Mouse (Mus musculus) C2C12 (cell line): Measurements from ENCODE around the gene Fgfr1op2. TPM values are rescaled to one million over a fixed set of nuclear protein-coding genes. Genes with fewer than 3 reads are reported as not detected.
A peak's percentile ranks its signal among the peaks of the same experiment; 100 is the strongest.

Experiments used
- H3K27me3 ChIP-seq: one replicate; pipeline ENCODE4 v1.6.1; 2011; ENCODE audit not compliant: control insufficient read depth, insufficient read depth, insufficient read length
- H3K36me3 ChIP-seq: one replicate; pipeline ENCODE4 v1.6.1; 2011; ENCODE audit not compliant: control insufficient read depth, insufficient read depth
- H3K4me3 ChIP-seq: one replicate; pipeline ENCODE4 v1.5.1; 2011; ENCODE audit warnings: mild to moderate bottlenecking, control low read depth; ENCODE audit not compliant: poor library complexity, insufficient read depth, severe bottlenecking
- H3K79me2 ChIP-seq: one replicate; pipeline ENCODE4 v1.6.1; 2011; ENCODE audit not compliant: control insufficient read depth, insufficient read depth
- H3K79me3 ChIP-seq: one replicate; pipeline ENCODE4 v1.6.1; 2011; ENCODE audit warnings: low read depth, control low read depth
- H3ac ChIP-seq: one replicate; pipeline ENCODE3; 2011; ENCODE audit warnings: low read depth; ENCODE audit not compliant: control insufficient read depth, insufficient read length
- CEBPB ChIP-seq: IDR thresholded peaks from one replicate; pipeline ENCODE4 v1.6.1; 2011; ENCODE audit warnings: low read depth, mild to moderate bottlenecking, control low read depth, moderate library complexity
- CTCF ChIP-seq: IDR thresholded peaks from one replicate; pipeline ENCODE4 v1.5.1; 2011; ENCODE audit not compliant: control insufficient read depth, insufficient read depth, insufficient read length
- FOSL1 ChIP-seq: IDR thresholded peaks from one replicate; pipeline ENCODE4 v1.8.0; 2011; ENCODE audit warnings: mild to moderate bottlenecking, low read length; ENCODE audit not compliant: poor library complexity, insufficient read depth, severe bottlenecking
- MAX ChIP-seq: IDR thresholded peaks from one replicate; pipeline ENCODE4 v1.6.1; 2011; ENCODE audit warnings: mild to moderate bottlenecking, control low read depth
- MYOD1 ChIP-seq: IDR thresholded peaks from one replicate; pipeline ENCODE4 v1.6.1; 2011; ENCODE audit warnings: low read depth; ENCODE audit not compliant: control insufficient read depth, insufficient read length
- MYOG ChIP-seq: IDR thresholded peaks from one replicate; pipeline ENCODE4 v1.6.1; 2011; ENCODE audit not compliant: control insufficient read depth, insufficient read length; ENCODE audit errors: extremely low read depth
- USF1 ChIP-seq: IDR thresholded peaks from one replicate; pipeline ENCODE4 v1.6.1; 2011; ENCODE audit warnings: low read depth, mild to moderate bottlenecking, control low read depth, moderate library complexity
- polyA plus RNA-seq: library from polyadenylated mRNA; unstranded; fragments of >200 nt; fragmentation: generic; extraction: Trizol; gene quantifications from one replicate; pipeline ENCODE4 v1.2.1, GENCODE M21; 2012; ENCODE audit warnings: missing spikeins

Fgfr1op2 gene
- polyA plus RNA-seq, 1 experiment: 42.4 TPM

DNA sequence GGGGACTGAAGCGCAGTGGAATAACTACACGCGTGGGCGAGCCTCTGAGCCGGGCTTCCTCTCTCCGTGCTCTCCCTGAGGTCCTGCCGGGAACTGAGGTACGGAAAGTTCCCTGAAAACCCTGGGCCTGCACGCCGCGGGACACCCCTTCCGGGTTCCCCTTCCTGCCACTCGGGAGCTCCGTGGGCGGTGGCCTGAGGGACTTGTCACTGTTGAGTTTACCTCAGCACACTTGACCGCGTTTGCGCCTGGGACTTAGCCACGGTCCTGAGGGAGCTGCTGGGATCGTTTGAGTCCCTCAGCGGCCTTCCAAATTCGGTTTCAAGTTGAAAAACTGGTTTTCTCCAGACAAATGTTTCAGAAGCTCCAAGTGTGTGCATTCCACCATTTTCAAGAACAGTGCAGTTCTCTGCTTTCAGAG is 1.1 kb downstream of the Fgfr1op2 start:
- Histone ChIP-seq H3K79me3 (peaks cover 86% of the 10 kb centered on the region), H3K79me2 (peaks cover 97% of the 10 kb centered on the region), H3K4me3 (peak overlapping the region; percentile 99), H3ac (peak overlapping the region; percentile 85), H3K27me3 (no peaks in the 10 kb centered on the region), H3K36me3 (peaks cover 6% of the 10 kb centered on the region)
- TF ChIP-seq CTCF (no peak), USF1 (no peak), MYOD1 (no peak), MAX (no peak), CEBPB (no peak), FOSL1 (no peak), MYOG (no peak)

GRCm38 (mm10) chr6:146578586-146578985 is 1.6 kb downstream of the Fgfr1op2 start:
- peak overlapping the region; percentile 99 for H3K4me3 ChIP-seq
- peaks cover 89% of the 10 kb centered on the region for H3K79me3 ChIP-seq
- H3K36me3 ChIP-seq: peaks cover 5% of the 10 kb centered on the region
- H3ac ChIP-seq: peak overlapping the region; percentile 85
- TF ChIP-seq USF1 (no peak), MYOG (no peak), MYOD1 (no peak), FOSL1 (no peak), CTCF (no peak), MAX (no peak), CEBPB (no peak)
- peaks cover 97% of the 10 kb centered on the region for H3K79me2 ChIP-seq
- no peaks in the 10 kb centered on the region for H3K27me3 ChIP-seq

GRCm38 (mm10) chr6:146580381-146580926 is 3.5 kb downstream of the Fgfr1op2 start:
- Histone ChIP-seq H3K27me3 (no peaks in the 10 kb centered on the region), H3K36me3 (peaks cover 3% of the 10 kb centered on the region), H3K79me2 (peaks cover 97% of the 10 kb centered on the region), H3ac (no peak overlapping the region), H3K4me3 (no peak overlapping the region), H3K79me3 (peaks cover 86% of the 10 kb centered on the region)
- TF ChIP-seq MYOG (no peak), MYOD1 (no peak), FOSL1 (no peak), MAX (no peak), CTCF (no peak), USF1 (no peak), CEBPB (no peak)

- no peak overlapping the region for H3K4me3 ChIP-seq
- H3K79me2 ChIP-seq: peaks cover 73% of the 10 kb centered on the region
- H3K79me3 ChIP-seq: peaks cover 66% of the 10 kb centered on the region
- H3K27me3 ChIP-seq: no peaks in the 10 kb centered on the region
- no peak for TF ChIP-seq USF1
- TF ChIP-seq CEBPB: no peak
- no peak for TF ChIP-seq FOSL1
- TF ChIP-seq MAX: no peak
- no peak for TF ChIP-seq MYOG
- no peak for TF ChIP-seq MYOD1
- no peak for TF ChIP-seq CTCF
- peaks cover 30% of the 10 kb centered on the region for H3K36me3 ChIP-seq
- no peak overlapping the region for H3ac ChIP-seq
These were observed 6.5 kb downstream of the Fgfr1op2 start for GRCm38 (mm10) chr6:146583366-146584046.

GRCm38 (mm10) chr6:146585134-146585533 is 8.1 kb downstream of the Fgfr1op2 start:
- TF ChIP-seq CTCF (no peak), MYOG (no peak), MYOD1 (no peak), CEBPB (no peak), USF1 (no peak), FOSL1 (no peak), MAX (no peak)
- Histone ChIP-seq H3ac (no peak overlapping the region), H3K79me3 (peaks cover 50% of the 10 kb centered on the region), H3K27me3 (no peaks in the 10 kb centered on the region), H3K36me3 (peaks cover 44% of the 10 kb centered on the region), H3K79me2 (peaks cover 57% of the 10 kb centered on the region), H3K4me3 (no peak overlapping the region)

DNA sequence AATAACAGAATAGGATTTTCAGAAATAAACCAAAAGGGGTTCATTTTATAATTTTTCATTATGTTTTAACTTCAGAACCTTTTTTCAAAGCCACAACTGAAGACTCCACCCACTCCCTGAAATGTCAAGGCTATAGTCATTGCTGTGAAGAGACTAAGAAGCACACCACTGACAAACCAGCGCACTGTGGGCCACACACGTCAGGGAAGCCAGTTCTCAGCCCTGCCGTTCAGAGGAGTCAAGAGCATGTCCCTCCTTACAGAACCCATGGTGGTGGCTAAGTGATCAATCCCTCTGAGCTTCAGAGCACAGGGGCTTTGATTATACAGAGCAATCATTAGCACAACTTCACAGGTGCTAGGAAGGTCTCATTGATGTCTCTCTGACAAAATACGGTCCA is 25.6 kb downstream of the Fgfr1op2 start:
- no peak overlapping the region for H3ac ChIP-seq
- no peaks in the 10 kb centered on the region for H3K27me3 ChIP-seq
- H3K79me3 ChIP-seq: no peaks in the 10 kb centered on the region
- no peak for TF ChIP-seq USF1
- TF ChIP-seq CEBPB: no peak
- no peak for TF ChIP-seq MYOD1
- no peak for TF ChIP-seq MAX
- no peak for TF ChIP-seq CTCF
- H3K4me3 ChIP-seq: no peak overlapping the region
- peaks cover 46% of the 10 kb centered on the region for H3K36me3 ChIP-seq
- no peaks in the 10 kb centered on the region for H3K79me2 ChIP-seq
